Mouse (Mus musculus) midbrain, postnatal 0 days (tissue): Measurements from ENCODE around the gene Sorbs1. TPM values are rescaled to one million over a fixed set of nuclear protein-coding genes. Genes with fewer than 3 reads are reported as not detected.

ENCODE experiments used
- ATAC-seq: fragments of 200-750 bp; cut with Nextera tagmentation; 2 replicates; pipeline ENCODE4 v1.8.0; 2017; ENCODE audit warnings: moderate number of reproducible peaks, mild to moderate bottlenecking, moderate TSS enrichment, moderate library complexity; ENCODE audit not compliant: low FRiP score
- DNase-seq: peaks from one replicate; pipeline ENCODE4 v3.0.0-alpha.2; 2015; ENCODE audit warnings: low spot score
- H3K27ac ChIP-seq: fragments of 300-500 bp; sonication (generic); 2 replicates; pipeline ENCODE4 v1.5.1; 2014; ENCODE audit warnings: low read depth, mild to moderate bottlenecking, low read length, mixed read lengths
- H3K27me3 ChIP-seq: fragments of 300-500 bp; sonication (generic); 2 replicates; pipeline ENCODE4 v1.6.1; 2014; ENCODE audit warnings: low read length, control low read depth, mixed read lengths; ENCODE audit not compliant: insufficient read depth
- H3K36me3 ChIP-seq: fragments of 300-500 bp; sonication (generic); 2 replicates; pipeline ENCODE4 v1.6.1; 2014; ENCODE audit warnings: low read length, control low read depth, mixed read lengths; ENCODE audit not compliant: insufficient read depth
- H3K4me1 ChIP-seq: fragments of 300-500 bp; sonication (generic); 2 replicates; pipeline ENCODE4 v1.6.1; 2014; ENCODE audit warnings: mild to moderate bottlenecking, control low read depth, antibody characterized with exemption, low read length, mixed read lengths; ENCODE audit not compliant: insufficient read depth
- H3K4me2 ChIP-seq: fragments of 300-500 bp; sonication (generic); 2 replicates; pipeline ENCODE4 v1.6.1; 2014; ENCODE audit warnings: low read depth, mild to moderate bottlenecking, low read length, mixed read lengths; ENCODE audit not compliant: poor library complexity, severe bottlenecking
- H3K4me3 ChIP-seq: fragments of 300-500 bp; sonication (generic); 2 replicates; pipeline ENCODE4 v1.5.1; 2014; ENCODE audit warnings: low read depth, mild to moderate bottlenecking, low read length, moderate library complexity
- H3K9ac ChIP-seq: fragments of 300-500 bp; sonication (generic); replicated peaks from 2 replicates; pipeline ENCODE4 v1.6.1; 2014; ENCODE audit warnings: mild to moderate bottlenecking, low read length, moderate library complexity, mixed read lengths; ENCODE audit not compliant: poor library complexity, severe bottlenecking
- H3K9me3 ChIP-seq: fragments of 300-500 bp; sonication (generic); 2 replicates; pipeline ENCODE4 v1.6.1; 2016; ENCODE audit warnings: low read length, control low read depth
- CTCF ChIP-seq: IDR thresholded peaks from 2 replicates; pipeline ENCODE4 v1.5.1; 2016; ENCODE audit warnings: antibody characterized with exemption, mild to moderate bottlenecking
- WGBS: fragments of 180-500 bp; shearing (Covaris S2); extraction: QIAGEN DNeasy Blood & Tissue Kit; methylation state at CpG from one replicate; pipeline ENCODE4 v1.1.7; 2014; 5-methylcytosine and 5-hydroxymethylcytosine counted together
- polyA plus RNA-seq: library from polyadenylated mRNA; unstranded; fragments of >200 nt; fragmentation: Nextera tagmentation; extraction: Ambion mirVana; gene quantifications from 2 replicates; pipeline ENCODE4 v1.2.1, GENCODE M21; 2015
- total RNA-seq: library from RNA; depleted of rRNA; stranded (reverse); fragments of >200 nt; gene quantifications from 2 replicates; pipeline ENCODE4 v1.2.3, GENCODE M21; 2014

The Sorbs1 gene
- total and polyA plus RNA-seq, 2 experiments from 2014 or later: 53.1 to 60.4 TPM

- no peak for TF ChIP-seq CTCF
- 94% methylated on average over 14 of the region's 14 CpGs for WGBS
- no peak overlapping the region for H3K9ac ChIP-seq
- no peak overlapping the region for H3K4me2 ChIP-seq
- no peaks in the 10 kb centered on the region for H3K27me3 ChIP-seq
- no peak overlapping the region for H3K27ac ChIP-seq
- ATAC-seq (no peak), DNase-seq (no peak)
- H3K4me3 ChIP-seq: no peak overlapping the region
- no peaks in the 10 kb centered on the region for H3K9me3 ChIP-seq
- peaks cover 59% of the 10 kb centered on the region for H3K36me3 ChIP-seq
- H3K4me1 ChIP-seq: no peaks in the 10 kb centered on the region
These were observed 39.6 kb upstream of the Sorbs1 start for GRCm38 (mm10) chr19:40553014-40553789.

GRCm38 (mm10) chr19:40549516-40550135, 36.0 kb upstream of the Sorbs1 start:
- WGBS: 34% methylated on average over 6 of the region's 6 CpGs
- H3K9ac ChIP-seq: no peak overlapping the region
- no peaks in the 10 kb centered on the region for H3K27me3 ChIP-seq
- DNase-seq: no peak
- H3K9me3 ChIP-seq: no peaks in the 10 kb centered on the region
- no peak overlapping the region for H3K27ac ChIP-seq
- H3K4me3 ChIP-seq: no peak overlapping the region
- H3K4me1 ChIP-seq: no peaks in the 10 kb centered on the region
- H3K4me2 ChIP-seq: no peak overlapping the region
- peaks cover 33% of the 10 kb centered on the region for H3K36me3 ChIP-seq
- ATAC-seq: no peak
- TF ChIP-seq CTCF: no peak

GRCm38 (mm10) chr19:40548796-40549515, 35.4 kb upstream of the Sorbs1 start:
- Histone ChIP-seq H3K4me2 (no peak overlapping the region), H3K9me3 (no peaks in the 10 kb centered on the region), H3K27ac (no peak overlapping the region), H3K9ac (no peak overlapping the region), H3K4me3 (no peak overlapping the region), H3K4me1 (no peaks in the 10 kb centered on the region), H3K27me3 (no peaks in the 10 kb centered on the region), H3K36me3 (peaks cover 27% of the 10 kb centered on the region)
- ATAC-seq (no peak), DNase-seq (no peak)
- 26% methylated on average over 5 of the region's 5 CpGs for WGBS
- TF ChIP-seq CTCF: peak; percentile 22; the same call in 1 of the 2 replicates

- Histone ChIP-seq H3K36me3 (peaks cover 21% of the 10 kb centered on the region), H3K9me3 (no peaks in the 10 kb centered on the region), H3K9ac (no peak overlapping the region), H3K4me2 (no peak overlapping the region), H3K27ac (no peak overlapping the region), H3K27me3 (no peaks in the 10 kb centered on the region), H3K4me1 (no peaks in the 10 kb centered on the region), H3K4me3 (no peak overlapping the region)
- 69% methylated on average over 6 of the region's 6 CpGs for WGBS
- TF ChIP-seq CTCF: no peak
- no peak for ATAC-seq
- no peak for DNase-seq
These were observed 34.8 kb upstream of the Sorbs1 start for GRCm38 (mm10) chr19:40548386-40548785.

GRCm38 (mm10) chr19:40544856-40545255, 31.3 kb upstream of the Sorbs1 start:
- TF ChIP-seq CTCF: peak; percentile 98
- H3K4me1 ChIP-seq: no peaks in the 10 kb centered on the region
- H3K36me3 ChIP-seq: no peaks in the 10 kb centered on the region
- no peak overlapping the region for H3K4me3 ChIP-seq
- peak; percentile 81 for ATAC-seq
- 1% methylated on average over 3 of the region's 3 CpGs for WGBS
- peak; percentile 84 for DNase-seq
- no peak overlapping the region for H3K27ac ChIP-seq
- H3K9ac ChIP-seq: no peak overlapping the region
- H3K27me3 ChIP-seq: no peaks in the 10 kb centered on the region
- no peak overlapping the region for H3K4me2 ChIP-seq
- H3K9me3 ChIP-seq: no peaks in the 10 kb centered on the region

GRCm38 (mm10) chr19:40542776-40543175, 29.2 kb upstream of the Sorbs1 start:
- H3K9me3 ChIP-seq: no peaks in the 10 kb centered on the region
- H3K27me3 ChIP-seq: no peaks in the 10 kb centered on the region
- no peak for DNase-seq
- H3K27ac ChIP-seq: no peak overlapping the region
- no peaks in the 10 kb centered on the region for H3K4me1 ChIP-seq
- no peak overlapping the region for H3K4me3 ChIP-seq
- no peak for TF ChIP-seq CTCF
- H3K4me2 ChIP-seq: no peak overlapping the region
- WGBS: 94% methylated on average over 7 of the region's 7 CpGs
- H3K9ac ChIP-seq: no peak overlapping the region
- no peaks in the 10 kb centered on the region for H3K36me3 ChIP-seq
- ATAC-seq: no peak
